Mouse (Mus musculus) naive thymus-derived CD4-positive, alpha-beta T cell, adult 5 months (primary cell): ENCODE data around the gene Prkag2. TPM values are rescaled to one million over a fixed set of nuclear protein-coding genes. Genes with fewer than 3 reads are reported as not detected.

Experiments
- polyA plus RNA-seq: library from polyadenylated mRNA; unstranded; fragments of 100-300 nt; shearing (Covaris generic); gene quantifications from one replicate; pipeline ENCODE4 v1.2.1, GENCODE M21; 2017

Prkag2 gene
- polyA plus RNA-seq: 29.8 TPM

DNA sequence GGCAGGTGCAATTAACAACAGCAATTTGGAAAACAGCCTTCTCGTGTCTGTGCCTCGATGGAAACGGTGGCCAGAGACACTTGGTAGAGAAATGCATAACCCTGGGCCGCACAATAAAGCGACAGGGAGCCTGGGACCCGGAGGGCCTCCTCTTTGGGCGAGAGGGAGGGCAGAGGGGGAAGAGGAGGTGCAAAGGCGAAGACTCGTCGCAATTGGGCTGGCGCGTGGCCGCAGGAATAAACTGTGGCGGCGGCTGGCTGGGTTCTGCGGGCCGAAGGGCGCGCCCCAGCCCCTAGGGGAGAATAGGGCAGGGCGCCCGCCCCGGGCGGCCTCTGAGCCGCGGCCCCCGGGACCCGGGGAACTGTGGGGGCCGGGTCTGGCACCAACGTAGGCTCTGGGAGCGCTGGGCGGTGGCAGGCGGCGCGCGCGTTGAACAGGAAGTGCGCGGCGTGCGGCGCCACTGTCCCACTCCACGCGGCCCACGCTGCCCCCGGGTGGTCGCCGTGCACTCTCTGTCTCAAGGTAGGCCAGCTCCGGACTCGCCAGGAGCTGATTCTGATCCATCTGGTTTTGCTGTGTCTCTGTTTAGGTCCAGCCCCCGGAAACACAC lies at the start of gene Prkag2:
Gene Prkag2, minus strand, starts transcription at position 127 of the 610 bp plus-strand sequence.

DNA sequence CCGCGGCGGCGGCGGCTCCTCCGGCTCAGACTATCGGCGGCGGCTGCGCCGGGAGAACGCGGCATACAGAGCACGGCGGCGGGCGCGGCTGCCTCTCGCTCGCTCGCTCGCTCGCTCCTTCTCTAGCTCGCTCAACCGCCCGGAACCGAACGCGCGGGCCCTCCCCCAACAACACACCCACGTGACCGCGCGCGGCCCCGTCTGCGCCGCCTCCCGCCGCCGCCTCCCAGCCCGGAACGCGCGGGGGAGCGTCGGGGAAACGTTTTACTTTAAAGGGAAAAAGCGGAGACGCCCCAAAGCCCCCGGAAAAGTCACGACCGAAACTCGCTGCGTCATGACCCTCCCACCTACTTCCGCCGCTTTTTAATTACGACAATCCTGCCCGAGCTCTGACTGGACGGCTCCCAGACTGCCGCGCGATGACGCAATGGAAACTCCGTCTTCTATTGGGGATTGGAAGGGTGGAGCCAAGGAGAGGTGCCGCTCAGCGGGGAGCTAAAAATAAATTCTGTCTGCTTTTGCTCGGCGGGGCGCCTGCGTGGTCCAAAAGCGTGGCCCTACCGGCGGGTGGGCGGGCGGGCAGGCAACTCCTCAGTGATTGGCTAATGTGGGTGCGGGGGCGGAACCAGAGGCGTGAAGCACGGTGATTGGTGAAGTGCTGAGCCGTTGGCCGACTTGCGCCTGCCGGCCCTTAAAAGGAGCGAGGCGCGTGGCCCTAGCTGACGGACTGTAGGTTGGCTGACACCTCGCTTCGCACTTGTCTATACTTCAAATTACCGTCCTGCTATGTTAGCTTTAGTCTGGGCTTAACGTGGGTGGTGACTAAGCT lies 258.0 kb downstream of the Prkag2 start, which contains the start of gene Rheb:
Gene Rheb, minus strand, starts transcription at position 351 of the 829 bp plus-strand sequence.

Other genes starting within 250 kb of the Prkag2 start
- gene Galntl5, start 80.8 kb upstream of the Prkag2 start, polyA plus RNA-seq: not detected
- 24.2 TPM for gene Galnt11, start 121.3 kb upstream of the Prkag2 start, polyA plus RNA-seq
- gene E130116L18Rik, start 122.5 kb upstream of the Prkag2 start, polyA plus RNA-seq: not detected